Mouse (Mus musculus) hindbrain, embryonic 15.5 days (tissue): Measurements from ENCODE around the gene Gm20388. TPM values are rescaled to one million over a fixed set of nuclear protein-coding genes. Genes with fewer than 3 reads are reported as not detected.
"Not testable (repeated sequence)": the region's sequence is repeated elsewhere in the genome, so short reads cannot be mapped to it uniquely, and the experiment has no call there.

Experiments
- ATAC-seq: fragments of 200-750 bp; cut with Nextera tagmentation; 2 replicates; pipeline ENCODE4 v1.8.0; 2017; ENCODE audit warnings: low read depth, moderate number of reproducible peaks, moderate TSS enrichment; ENCODE audit not compliant: low FRiP score
- H3K27ac ChIP-seq: fragments of 300-500 bp; sonication (generic); replicated peaks from 2 replicates; pipeline ENCODE4 v1.5.1; 2015; ENCODE audit warnings: mild to moderate bottlenecking, inconsistent platforms
- H3K27me3 ChIP-seq: fragments of 300-500 bp; sonication (generic); 2 replicates; pipeline ENCODE4 v1.6.1; 2015; ENCODE audit warnings: control low read depth, inconsistent platforms
- H3K36me3 ChIP-seq: fragments of 300-500 bp; sonication (generic); 2 replicates; pipeline ENCODE4 v1.6.1; 2015; ENCODE audit warnings: control low read depth, inconsistent platforms
- H3K4me1 ChIP-seq: fragments of 300-500 bp; sonication (generic); replicated peaks from 2 replicates; pipeline ENCODE4 v1.6.1; 2015; ENCODE audit warnings: control low read depth, inconsistent platforms
- H3K4me2 ChIP-seq: fragments of 300-500 bp; sonication (generic); 2 replicates; pipeline ENCODE4 v1.6.1; 2015; ENCODE audit warnings: moderate library complexity, mild to moderate bottlenecking, inconsistent platforms
- H3K4me3 ChIP-seq: fragments of 300-500 bp; sonication (generic); 2 replicates; pipeline ENCODE4 v1.5.1; 2015; ENCODE audit warnings: mild to moderate bottlenecking, inconsistent platforms
- H3K9ac ChIP-seq: fragments of 300-500 bp; sonication (generic); 2 replicates; pipeline ENCODE4 v1.6.1; 2015; ENCODE audit warnings: inconsistent platforms
- H3K9me3 ChIP-seq: fragments of 300-500 bp; sonication (generic); 2 replicates; pipeline ENCODE4 v1.6.1; 2016; ENCODE audit warnings: control low read depth, inconsistent platforms
- WGBS: fragments of 180-500 bp; shearing (Covaris S2); methylation state at CpG from one replicate; pipeline ENCODE4 v1.1.7; 2015; 5-methylcytosine and 5-hydroxymethylcytosine counted together
- polyA plus RNA-seq: library from polyadenylated mRNA; unstranded; fragments of >200 nt; fragmentation: Nextera tagmentation; extraction: Ambion mirVana; gene quantifications from 2 replicates; pipeline ENCODE4 v1.2.1, GENCODE M21; 2015

Gene Gm20388
- polyA plus RNA-seq, 1 experiment from 2014 or later: 5.4 TPM

GRCm38 (mm10) chr8:122322792-122323191, 2412.2 kb downstream of the Gm20388 start:
- no peaks in the 10 kb centered on the region for H3K27me3 ChIP-seq
- no peak for ATAC-seq
- no peaks in the 10 kb centered on the region for H3K36me3 ChIP-seq
- H3K4me3 ChIP-seq: no peak overlapping the region
- 74% methylated on average over 11 of the region's 11 CpGs for WGBS
- no peak overlapping the region for H3K9ac ChIP-seq
- no peak overlapping the region for H3K27ac ChIP-seq
- no peak overlapping the region for H3K4me2 ChIP-seq
- peaks cover 41% of the 10 kb centered on the region for H3K4me1 ChIP-seq
- H3K9me3 ChIP-seq: no peaks in the 10 kb centered on the region

DNA sequence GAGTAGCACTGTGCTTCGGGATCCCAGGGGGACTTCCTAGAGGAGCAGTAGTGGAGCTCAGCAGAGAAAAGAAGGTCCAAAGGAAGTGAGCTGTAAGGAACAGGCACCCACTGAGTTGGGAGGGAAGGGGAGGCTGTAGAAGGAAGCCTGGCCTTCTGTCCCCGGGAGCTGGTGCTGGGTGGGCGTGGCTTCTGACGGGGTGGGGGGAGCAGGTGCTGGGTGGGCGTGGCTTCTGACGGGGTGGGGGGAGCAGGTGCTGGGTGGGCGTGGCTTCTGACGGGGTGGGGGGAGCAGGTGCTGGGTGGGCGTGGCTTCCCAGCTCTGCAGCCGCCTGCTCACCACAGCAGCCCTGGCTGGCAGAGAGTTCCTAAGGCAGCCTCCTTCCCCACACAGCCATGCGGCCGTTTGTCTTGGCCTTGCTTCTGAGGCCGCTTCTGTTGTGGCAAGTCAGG, 2413.3 kb downstream of the Gm20388 start:
- not testable (repeated sequence) for H3K4me3 ChIP-seq, H3K9me3 ChIP-seq, ATAC-seq, H3K36me3 ChIP-seq, H3K9ac ChIP-seq, H3K4me2 ChIP-seq, H3K27me3 ChIP-seq, H3K27ac ChIP-seq
- H3K4me1 ChIP-seq: peaks cover 41% of the 10 kb centered on the region
- 8% methylated on average over 10 of the region's 13 CpGs for WGBS

DNA sequence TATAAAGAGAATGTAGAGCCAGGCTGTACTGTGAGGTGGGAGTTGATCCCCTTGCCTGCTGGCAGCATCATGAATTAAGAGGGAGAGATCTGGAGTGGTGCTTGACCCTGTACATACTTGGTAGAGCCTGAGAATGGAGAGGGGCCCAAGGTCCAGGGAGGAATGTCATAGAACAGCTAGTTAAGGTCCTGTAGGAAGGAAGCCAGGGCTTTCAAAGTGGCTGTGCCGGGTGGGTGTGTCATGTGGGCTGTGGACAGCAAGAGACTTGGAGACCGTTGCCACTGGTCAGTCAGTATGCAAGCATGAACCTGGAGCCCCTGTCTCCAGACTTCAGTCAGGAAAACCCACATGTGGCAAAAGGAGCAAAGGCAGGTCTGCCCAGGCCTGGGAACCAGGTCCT, 2414.6 kb downstream of the Gm20388 start:
- H3K36me3 ChIP-seq: no peaks in the 10 kb centered on the region
- H3K4me1 ChIP-seq: peaks cover 51% of the 10 kb centered on the region
- H3K4me2 ChIP-seq: no peak overlapping the region
- WGBS: 93% methylated on average over 2 of the region's 2 CpGs
- no peak overlapping the region for H3K27ac ChIP-seq
- H3K27me3 ChIP-seq: no peaks in the 10 kb centered on the region
- no peak overlapping the region for H3K4me3 ChIP-seq
- ATAC-seq: no peak
- H3K9me3 ChIP-seq: no peaks in the 10 kb centered on the region
- H3K9ac ChIP-seq: no peak overlapping the region

DNA sequence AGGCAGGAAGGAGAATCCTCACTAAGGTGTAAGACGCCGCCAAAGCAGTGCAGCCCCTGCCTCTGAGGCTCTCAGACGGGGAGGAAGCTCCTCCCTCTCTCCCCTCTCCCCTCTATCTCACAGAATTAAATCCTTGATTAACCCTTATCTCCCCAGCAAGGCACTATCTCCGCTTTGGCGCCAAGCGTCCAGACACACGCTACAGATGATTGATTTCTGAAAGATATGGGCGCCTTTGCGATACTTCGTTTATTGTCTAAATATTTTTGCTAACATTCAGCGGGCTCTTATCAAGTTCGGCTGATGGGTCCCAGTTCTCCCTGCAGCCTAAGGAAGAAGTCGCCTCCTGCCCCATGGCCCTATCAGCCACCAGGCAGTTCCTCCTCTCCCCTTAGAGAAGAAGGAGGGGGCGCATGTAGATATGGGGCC, 2415.5 kb downstream of the Gm20388 start:
- H3K4me1 ChIP-seq: peaks cover 48% of the 10 kb centered on the region
- peak overlapping the region; percentile 40 for H3K4me2 ChIP-seq
- H3K27ac ChIP-seq: no peak overlapping the region
- peak overlapping the region; percentile 20; the same call in 1 of the 2 replicates for H3K9ac ChIP-seq
- no peaks in the 10 kb centered on the region for H3K9me3 ChIP-seq
- 22% methylated on average over 14 of the region's 14 CpGs for WGBS
- ATAC-seq: no peak
- H3K36me3 ChIP-seq: no peaks in the 10 kb centered on the region
- H3K27me3 ChIP-seq: no peaks in the 10 kb centered on the region
- H3K4me3 ChIP-seq: no peak overlapping the region

GRCm38 (mm10) chr8:122329072-122329471, 2418.4 kb downstream of the Gm20388 start:
- no peaks in the 10 kb centered on the region for H3K36me3 ChIP-seq
- peaks cover 43% of the 10 kb centered on the region for H3K4me1 ChIP-seq
- no peak overlapping the region for H3K4me2 ChIP-seq
- no peak for ATAC-seq
- no peak overlapping the region for H3K9ac ChIP-seq
- peak overlapping the region; percentile 45; the same call in 1 of the 2 replicates for H3K27ac ChIP-seq
- 73% methylated on average over 8 of the region's 8 CpGs for WGBS
- H3K4me3 ChIP-seq: no peak overlapping the region
- H3K9me3 ChIP-seq: no peaks in the 10 kb centered on the region
- peaks cover 2% of the 10 kb centered on the region for H3K27me3 ChIP-seq

- ATAC-seq: 0 out of 2 replicates have a peak, but pooled peaks have one; percentile 23
- no peak overlapping the region for H3K4me2 ChIP-seq
- peak overlapping the region; percentile 45; the same call in 1 of the 2 replicates for H3K27ac ChIP-seq
- peaks cover 37% of the 10 kb centered on the region for H3K4me1 ChIP-seq
- H3K27me3 ChIP-seq: peaks cover 8% of the 10 kb centered on the region
- H3K36me3 ChIP-seq: peaks cover 1% of the 10 kb centered on the region; the same call in 1 of the 2 replicates
- WGBS: 47% methylated on average over 22 of the region's 22 CpGs
- H3K4me3 ChIP-seq: no peak overlapping the region
- no peak overlapping the region for H3K9ac ChIP-seq
- no peaks in the 10 kb centered on the region for H3K9me3 ChIP-seq
Measured at GRCm38 (mm10) chr8:122329553-122330239, 2419.1 kb downstream of the Gm20388 start.

DNA sequence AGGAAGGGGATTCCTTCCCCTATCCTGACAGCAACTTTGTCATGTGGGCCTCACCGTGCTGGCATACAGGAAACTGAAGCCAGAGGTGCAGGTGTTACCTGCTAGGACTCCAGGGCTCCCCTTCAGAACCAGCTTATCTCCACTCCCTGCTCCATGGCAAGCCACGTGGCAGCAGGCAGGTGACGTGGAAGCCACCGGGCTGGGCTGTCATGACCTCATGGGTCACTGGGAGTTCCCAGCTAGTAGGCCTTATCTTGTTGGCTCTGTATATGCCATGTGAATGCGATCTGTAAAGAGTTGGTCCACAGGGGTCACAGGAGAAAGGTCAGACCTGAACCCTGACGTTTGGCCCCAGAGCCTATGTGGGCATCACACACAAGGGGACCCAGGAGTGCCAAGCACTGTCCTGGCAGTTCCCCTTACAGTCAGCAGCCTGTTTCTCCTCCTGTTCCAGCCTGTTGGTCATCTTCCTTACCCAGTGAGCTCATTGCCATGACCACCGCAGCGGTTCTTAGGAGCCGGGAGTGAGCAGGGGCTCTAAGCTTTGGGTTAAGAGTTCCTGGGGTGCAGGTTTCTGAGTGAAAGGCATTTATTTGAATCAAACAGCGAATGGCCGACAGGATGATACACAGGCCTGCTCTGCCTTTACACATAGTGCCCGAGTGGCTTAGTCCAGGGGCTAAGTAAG, 2419.9 kb downstream of the Gm20388 start:
- H3K36me3 ChIP-seq: peaks cover 2% of the 10 kb centered on the region; the same call in 1 of the 2 replicates
- 0 out of 2 replicates have a peak overlapping the region, but pooled peaks have one; percentile 51 for H3K27ac ChIP-seq
- peaks cover 16% of the 10 kb centered on the region for H3K27me3 ChIP-seq
- WGBS: 79% methylated on average over 12 of the region's 12 CpGs
- ATAC-seq: no peak
- H3K9ac ChIP-seq: no peak overlapping the region
- H3K4me3 ChIP-seq: no peak overlapping the region
- no peaks in the 10 kb centered on the region for H3K9me3 ChIP-seq
- no peak overlapping the region for H3K4me2 ChIP-seq
- H3K4me1 ChIP-seq: peaks cover 31% of the 10 kb centered on the region

DNA sequence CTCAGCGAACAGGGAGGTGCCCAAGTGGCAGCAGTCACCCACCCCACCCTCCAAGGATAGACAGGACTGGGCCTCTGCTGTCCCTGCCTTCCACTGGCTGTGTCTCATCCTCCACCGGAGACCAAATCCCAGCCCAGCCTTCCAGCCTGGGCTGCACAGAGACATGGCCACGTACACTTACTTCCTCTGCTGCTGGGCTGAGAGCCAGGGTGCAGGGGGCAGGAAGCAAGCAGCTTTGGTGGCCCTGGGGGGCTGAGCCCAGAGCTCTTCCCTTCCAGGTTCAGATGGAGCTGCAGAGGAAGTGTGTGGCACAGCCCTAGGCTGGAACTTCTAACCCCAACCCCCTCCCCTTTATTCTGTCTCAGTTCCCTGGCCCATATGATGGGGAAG, 2420.5 kb downstream of the Gm20388 start:
- Histone ChIP-seq H3K4me3 (no peak overlapping the region), H3K9ac (no peak overlapping the region), H3K4me1 (peaks cover 31% of the 10 kb centered on the region), H3K36me3 (peaks cover 2% of the 10 kb centered on the region; the same call in 1 of the 2 replicates), H3K27me3 (peaks cover 16% of the 10 kb centered on the region), H3K9me3 (no peaks in the 10 kb centered on the region), H3K4me2 (no peak overlapping the region), H3K27ac (0 out of 2 replicates have a peak overlapping the region, but pooled peaks have one; percentile 51)
- no peak for ATAC-seq
- 72% methylated on average over 3 of the region's 3 CpGs for whole genome bisulfite sequencing

DNA sequence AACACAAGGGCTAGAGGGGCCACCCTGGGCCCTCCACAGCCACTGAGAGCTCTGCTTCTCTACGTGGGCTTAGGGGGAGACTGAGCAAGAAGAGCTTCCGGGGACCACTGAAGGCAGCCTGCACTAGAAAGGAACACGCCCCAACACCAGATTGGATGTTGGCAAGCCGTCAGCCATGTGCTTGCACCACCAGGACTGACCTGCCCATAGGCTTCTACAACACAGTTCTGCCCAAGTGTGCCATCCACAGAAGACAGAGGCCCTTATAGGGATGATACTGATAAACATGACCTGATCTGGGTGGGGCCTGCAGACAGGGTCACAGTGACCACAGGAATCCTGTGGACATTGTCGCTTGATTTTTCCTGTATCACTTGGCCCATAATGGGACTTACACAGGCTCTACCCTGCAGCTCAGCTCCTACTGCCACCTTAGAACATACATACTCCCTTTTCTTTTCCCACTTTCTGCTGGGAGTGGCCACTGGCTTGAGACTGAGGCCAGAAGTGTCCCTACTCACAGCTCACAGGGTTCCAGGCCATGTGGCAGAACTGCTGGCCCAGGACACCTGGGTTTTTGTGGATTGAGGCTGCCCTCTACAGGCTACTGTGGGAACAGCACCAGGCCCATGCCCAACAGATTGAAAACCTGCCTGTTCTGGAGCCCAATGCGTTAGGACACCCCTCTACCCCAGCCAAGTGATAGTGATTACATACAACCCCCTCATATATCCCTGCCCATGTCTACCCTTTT, 2422.3 kb downstream of the Gm20388 start:
- H3K9ac ChIP-seq: no peak overlapping the region
- peaks cover 2% of the 10 kb centered on the region; the same call in 1 of the 2 replicates for H3K36me3 ChIP-seq
- peaks cover 29% of the 10 kb centered on the region for H3K27me3 ChIP-seq
- peaks cover 34% of the 10 kb centered on the region for H3K4me1 ChIP-seq
- ATAC-seq: no peak
- H3K9me3 ChIP-seq: no peaks in the 10 kb centered on the region
- no peak overlapping the region for H3K27ac ChIP-seq
- WGBS: 67% methylated on average over 6 of the region's 6 CpGs
- H3K4me3 ChIP-seq: no peak overlapping the region
- no peak overlapping the region for H3K4me2 ChIP-seq

GRCm38 (mm10) chr8:122333531-122333930, 2422.9 kb downstream of the Gm20388 start:
- 82% methylated on average over 7 of the region's 7 CpGs for WGBS
- H3K9me3 ChIP-seq: no peaks in the 10 kb centered on the region
- H3K27me3 ChIP-seq: peaks cover 35% of the 10 kb centered on the region
- peaks cover 2% of the 10 kb centered on the region; the same call in 1 of the 2 replicates for H3K36me3 ChIP-seq
- H3K4me3 ChIP-seq: no peak overlapping the region
- no peak overlapping the region for H3K4me2 ChIP-seq
- ATAC-seq: no peak
- peaks cover 34% of the 10 kb centered on the region for H3K4me1 ChIP-seq
- no peak overlapping the region for H3K27ac ChIP-seq
- no peak overlapping the region for H3K9ac ChIP-seq

DNA sequence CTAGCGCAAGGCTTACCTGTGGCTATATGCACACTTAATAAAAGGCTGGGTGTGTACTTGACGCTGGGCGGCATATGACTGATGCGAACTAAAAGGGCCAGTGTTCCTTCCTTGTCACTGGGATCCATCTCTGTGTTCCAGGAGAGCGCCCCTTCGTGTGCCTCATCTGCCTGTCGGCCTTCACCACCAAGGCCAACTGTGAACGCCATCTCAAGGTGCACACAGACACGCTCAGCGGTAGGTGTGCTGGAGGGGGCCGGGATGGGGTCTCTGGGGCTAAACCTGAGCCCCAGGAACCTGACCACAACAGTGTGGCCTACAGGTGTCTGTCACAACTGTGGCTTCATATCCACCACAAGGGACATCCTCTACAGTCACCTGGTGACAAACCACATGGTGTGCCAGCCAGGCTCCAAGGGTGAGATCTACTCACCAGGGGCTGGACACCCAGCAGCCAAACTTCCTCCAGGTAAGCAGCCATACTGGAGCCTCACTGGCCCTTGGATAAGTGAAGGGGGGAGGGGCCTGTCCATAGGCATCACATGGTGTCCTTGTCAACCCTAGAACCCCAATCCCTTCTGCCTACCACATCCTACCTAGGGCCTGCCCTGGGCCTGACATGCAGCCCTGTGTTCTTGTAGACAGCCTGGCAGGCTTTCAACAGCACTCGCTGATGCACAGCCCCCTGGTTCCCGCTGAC, 2424.3 kb downstream of the Gm20388 start:
- ATAC-seq: no peak
- Histone ChIP-seq H3K9ac (no peak overlapping the region), H3K27ac (no peak overlapping the region), H3K27me3 (peaks cover 37% of the 10 kb centered on the region), H3K4me3 (no peak overlapping the region), H3K4me2 (peak overlapping the region; percentile 76), H3K9me3 (no peaks in the 10 kb centered on the region), H3K4me1 (peaks cover 25% of the 10 kb centered on the region), H3K36me3 (peaks cover 2% of the 10 kb centered on the region; the same call in 1 of the 2 replicates)
- WGBS: 82% methylated on average over 13 of the region's 13 CpGs
